Mouse (Mus musculus) T-helper 1 cell (primary cell): Measurements from ENCODE around the gene Dcdc2a.

ENCODE experiments used
- in situ Hi-C: fragments of 300-600 bp; cut with MboI, MseI; formaldehyde crosslinking; loops from one replicate; pipeline ENCODE4 v1.15.1; 2025; ENCODE audit warnings: high pct_unique_total_duplicates

Dcdc2a gene

DNA sequence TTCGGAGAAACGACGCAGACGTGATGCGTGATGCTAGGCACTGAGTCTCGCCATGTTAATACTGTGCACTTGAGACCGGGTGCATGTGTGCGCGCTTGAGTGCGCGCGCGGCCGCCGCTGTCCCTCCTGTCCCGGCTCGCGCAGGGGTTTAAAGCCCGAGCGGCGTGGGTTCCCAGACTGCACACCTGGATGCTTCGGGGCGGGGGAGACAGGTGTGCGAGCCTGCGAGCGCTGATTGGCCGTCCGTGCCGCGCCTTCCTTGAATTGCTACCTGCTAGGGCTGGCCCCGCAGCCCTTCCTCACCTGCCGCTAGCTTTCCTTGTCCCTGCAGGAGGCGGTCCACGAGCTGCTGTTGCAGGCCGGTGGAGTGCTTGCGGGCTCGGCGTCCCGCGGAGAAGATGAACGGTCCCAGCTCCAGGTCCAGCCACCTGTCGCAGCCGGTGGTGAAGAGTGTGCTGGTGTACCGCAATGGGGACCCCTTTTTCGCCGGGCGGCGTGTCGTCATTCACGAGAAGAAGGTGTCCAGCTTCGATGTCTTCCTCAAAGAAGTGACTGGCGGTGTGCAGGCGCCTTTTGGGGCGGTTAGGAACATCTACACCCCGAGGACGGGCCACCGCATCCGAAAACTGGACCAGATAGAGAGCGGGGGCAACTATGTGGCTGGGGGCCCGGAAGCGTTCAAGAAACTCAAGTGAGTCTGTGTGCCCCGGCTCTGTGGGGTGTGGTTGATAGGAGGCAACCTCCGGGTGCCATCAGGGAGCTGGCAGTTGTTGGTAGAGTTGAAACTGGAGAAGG is at the start of gene Dcdc2a:
Gene Dcdc2a (plus strand): TSS at position 132 of the 795 bp plus-strand sequence.
- in situ Hi-C loops: no loop called here

DNA sequence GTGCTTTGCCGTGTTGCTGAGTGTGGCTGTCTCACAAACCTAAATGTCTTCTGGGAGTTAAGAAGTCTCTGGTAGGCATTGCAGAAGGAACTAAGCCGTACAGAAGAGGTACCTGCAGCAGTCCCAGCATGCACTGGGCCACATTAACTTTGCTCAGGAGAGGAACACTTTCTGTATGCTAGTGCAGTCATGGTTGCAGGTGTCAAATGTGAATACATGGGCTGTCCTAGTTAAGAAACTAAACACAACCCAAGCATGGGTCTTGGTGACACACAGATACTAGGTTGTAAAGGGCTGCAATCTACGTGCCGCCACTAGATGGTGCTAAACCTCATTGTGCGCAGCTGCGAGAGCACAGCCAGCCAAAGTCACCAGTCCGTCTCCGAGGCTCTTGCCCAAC is 48.7 kb upstream of the Dcdc2a start:
- in situ Hi-C loops: loop anchor here (10.0 kb wide), 1 partner anchor 1402 kb away; no protein-coding TSS in a partner anchor

GRCm38 (mm10) chr13:25018316-25018715 is 37.5 kb upstream of the Dcdc2a start:
- in situ Hi-C loops: no loop called here

DNA sequence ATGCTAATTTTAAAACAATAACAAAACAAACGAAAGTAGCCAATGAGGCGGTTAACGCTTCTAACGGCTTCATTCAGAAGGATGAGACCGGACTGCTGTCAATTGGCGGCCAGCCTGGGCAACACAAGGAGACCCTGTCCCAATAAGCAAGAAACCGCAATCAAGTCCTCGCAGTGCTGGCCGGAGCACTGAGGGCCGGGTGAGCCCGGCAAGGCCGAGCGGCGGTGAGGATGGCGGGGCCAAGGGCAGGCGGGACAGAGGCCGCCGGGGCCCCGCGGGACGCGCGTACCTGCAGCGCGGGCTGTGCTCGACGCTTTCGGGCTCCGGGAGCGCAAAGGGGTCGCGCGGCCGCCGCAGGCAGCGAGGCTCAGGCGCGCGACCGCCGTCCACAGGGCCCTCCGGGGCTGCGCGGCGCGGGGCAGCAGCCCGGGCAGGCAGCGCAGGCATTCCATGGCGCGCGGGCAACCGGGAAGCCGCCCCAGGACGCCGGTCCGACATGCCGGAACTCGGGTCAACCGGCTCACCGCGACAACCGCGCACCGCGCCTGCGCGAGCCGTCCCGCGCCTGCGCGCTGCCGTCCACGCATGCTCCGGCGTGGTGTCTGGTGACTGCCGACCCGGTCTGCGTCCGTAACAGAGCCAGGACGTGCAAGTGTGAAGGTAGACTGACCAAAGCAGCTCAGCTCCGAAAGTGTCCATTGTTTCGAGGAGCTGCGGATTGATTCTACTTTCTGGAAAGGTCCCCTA is 35.8 kb upstream of the Dcdc2a start, which contains the start of gene Mrs2:
Gene Mrs2 (minus strand): TSS at position 587 of the 747 bp plus-strand sequence.
- in situ Hi-C loops: loop anchor here (5.0 kb wide), 1 partner anchor 102 kb away; no protein-coding TSS in a partner anchor

- in situ Hi-C loops: loop anchor here (5.0 kb wide), 1 partner anchor 102 kb away; no protein-coding TSS in a partner anchor
Observed at GRCm38 (mm10) chr13:25020540-25020892, 35.3 kb upstream of the Dcdc2a start.

DNA sequence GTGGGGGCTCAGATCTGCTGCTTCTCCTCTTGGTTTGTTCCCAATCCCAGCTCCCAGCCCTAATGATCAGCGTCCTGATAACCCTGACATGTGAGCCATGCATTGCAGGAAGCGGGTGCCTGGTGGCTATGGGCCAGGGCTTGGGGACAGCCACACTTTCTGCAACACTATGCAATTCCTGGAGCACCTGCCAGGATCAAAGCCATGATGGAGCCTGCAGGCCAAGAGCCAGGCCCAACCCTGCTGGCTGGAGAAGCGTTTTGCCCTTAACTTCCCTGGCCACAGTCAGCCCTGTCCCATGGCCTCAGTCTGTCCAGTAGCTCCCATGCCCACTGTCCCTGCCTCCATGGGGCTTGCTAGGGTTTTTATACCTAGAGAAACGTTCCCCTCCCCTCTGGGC is 33.4 kb upstream of the Dcdc2a start:
- in situ Hi-C loops: loop anchor here (5.0 kb wide), 1 partner anchor 100 kb away; no protein-coding TSS in a partner anchor

DNA sequence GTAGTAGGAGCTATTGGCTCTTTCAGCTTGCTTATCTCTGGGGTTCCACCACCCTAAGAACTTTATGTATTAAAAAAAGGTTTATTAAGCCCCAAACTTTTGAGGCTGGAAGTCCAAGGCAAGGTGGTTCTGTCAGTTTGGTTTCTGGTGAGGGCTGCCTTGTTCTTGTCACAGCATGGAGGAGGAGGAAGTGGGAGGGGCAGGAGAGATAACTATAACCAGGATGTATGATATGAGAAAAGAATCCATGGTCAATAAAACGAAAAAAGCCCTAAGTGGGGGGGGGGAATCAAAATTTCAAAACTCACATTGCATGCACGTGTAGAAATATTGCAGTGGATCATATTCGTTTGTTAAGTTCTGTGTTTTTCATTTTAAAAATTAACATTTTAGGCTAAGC is 32.7 kb upstream of the Dcdc2a start:
- in situ Hi-C loops: loop anchor here (5.0 kb wide), 1 partner anchor 99 kb away; no protein-coding TSS in a partner anchor

GRCm38 (mm10) chr13:25024655-25025054 is 31.1 kb upstream of the Dcdc2a start:
- in situ Hi-C loops: loop anchor here (5.0 kb wide), 1 partner anchor 98 kb away; no protein-coding TSS in a partner anchor

- in situ Hi-C loops: no loop called here
Observed at GRCm38 (mm10) chr13:25026409-25027113, 29.2 kb upstream of the Dcdc2a start.

- in situ Hi-C loops: no loop called here
Observed at GRCm38 (mm10) chr13:25027114-25027425, 28.7 kb upstream of the Dcdc2a start.

DNA sequence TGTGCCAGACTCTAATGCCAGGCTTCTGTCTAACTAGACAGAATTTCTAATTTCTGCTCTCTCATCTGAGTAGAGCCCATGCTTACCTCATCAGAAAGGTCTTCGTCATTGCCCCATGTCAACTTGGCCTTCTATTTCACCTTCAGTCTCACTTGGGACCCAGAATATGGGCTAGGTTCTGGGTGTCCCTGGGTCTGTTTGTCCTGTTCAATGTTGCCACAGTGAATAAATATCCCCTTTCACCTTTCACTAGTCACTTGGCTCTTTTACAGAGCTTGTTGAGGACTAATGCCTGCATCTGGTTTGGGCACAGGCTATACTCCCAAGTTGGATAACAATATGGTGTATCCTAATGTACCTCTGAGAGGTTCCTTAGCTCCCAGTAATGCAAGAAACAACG is 16.3 kb upstream of the Dcdc2a start:
- in situ Hi-C loops: no loop called here

DNA sequence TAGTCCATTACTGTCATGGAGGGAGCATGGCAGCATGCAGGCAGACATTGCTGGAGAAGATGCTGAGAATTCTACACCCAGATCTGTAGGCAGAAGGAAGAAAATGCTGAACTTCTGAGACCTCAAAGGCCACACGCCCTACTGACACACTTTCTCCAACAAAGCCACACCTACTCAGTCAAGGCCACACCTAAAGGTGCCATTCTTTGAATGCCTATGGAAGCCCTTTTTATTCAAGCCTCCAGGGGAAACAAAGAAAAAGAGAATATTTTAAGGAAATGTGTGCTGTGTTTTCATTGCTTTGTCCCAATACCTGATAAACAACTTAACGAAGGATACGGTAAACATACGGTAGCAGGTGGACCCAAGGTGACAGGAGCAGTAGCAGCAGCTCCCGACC is 3.1 kb upstream of the Dcdc2a start:
- in situ Hi-C loops: no loop called here

GRCm38 (mm10) chr13:25055111-25055554 is 671 bp upstream of the Dcdc2a start:
- in situ Hi-C loops: no loop called here

DNA sequence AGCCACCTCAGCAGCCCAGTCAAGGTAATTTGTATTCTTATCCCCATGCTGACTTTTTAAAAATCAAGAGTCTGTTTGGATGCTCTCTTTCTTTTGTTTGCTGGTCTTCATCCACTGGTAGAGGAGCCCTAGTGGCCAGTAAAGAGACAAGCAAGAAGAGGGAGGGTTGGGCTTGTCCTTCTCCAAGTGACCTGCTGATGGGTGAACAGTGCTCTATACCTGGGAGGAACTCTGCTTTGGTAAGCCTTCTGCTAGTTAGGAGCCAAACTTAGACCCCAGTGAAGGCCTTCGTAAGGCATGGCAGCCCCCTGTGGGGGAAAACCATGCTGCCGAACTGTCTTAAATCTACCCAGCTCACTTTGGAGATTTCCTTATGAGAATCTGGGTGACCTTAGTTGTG is 10.9 kb downstream of the Dcdc2a start:
- in situ Hi-C loops: no loop called here

- in situ Hi-C loops: no loop called here
Observed at GRCm38 (mm10) chr13:25067183-25067582, 11.4 kb downstream of the Dcdc2a start.

DNA sequence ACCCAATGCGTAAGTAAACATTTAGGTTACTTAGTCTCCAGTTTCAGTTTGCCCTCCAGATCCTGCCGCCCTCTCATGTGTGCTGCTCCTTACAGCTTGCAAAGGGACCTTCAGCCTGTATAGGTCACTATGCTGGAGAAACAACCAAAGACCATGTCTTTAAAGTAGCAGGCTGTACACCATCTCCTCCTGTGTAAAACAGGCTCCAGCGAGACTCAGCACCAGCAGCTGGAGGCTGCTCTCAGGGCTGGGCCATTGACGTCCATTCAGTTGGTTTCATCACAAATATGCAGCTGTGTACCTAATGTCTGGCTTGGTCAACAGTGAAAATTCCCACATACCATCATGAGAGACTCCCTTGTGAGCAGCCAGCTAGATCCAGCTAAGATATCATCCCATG is 14.0 kb downstream of the Dcdc2a start:
- in situ Hi-C loops: no loop called here

DNA sequence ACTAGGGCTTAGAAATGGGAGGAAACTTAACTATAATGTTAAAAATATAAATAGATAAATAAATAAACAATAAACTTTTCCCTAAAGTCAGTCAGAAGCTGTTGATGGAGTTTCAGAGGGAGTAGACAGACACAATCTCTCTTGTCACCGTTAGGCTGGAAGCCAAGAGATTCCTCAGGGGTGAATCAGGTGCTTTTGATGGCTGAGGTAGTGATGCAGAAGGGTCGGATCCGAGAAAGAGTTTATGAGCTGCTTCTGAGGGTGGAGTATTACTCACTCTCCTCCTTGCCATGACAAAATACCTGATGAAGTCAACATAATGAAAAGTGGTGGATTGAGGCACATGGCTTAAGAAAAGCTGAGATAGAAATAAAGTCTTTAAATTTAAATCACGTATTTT is 15.0 kb downstream of the Dcdc2a start:
- in situ Hi-C loops: no loop called here

DNA sequence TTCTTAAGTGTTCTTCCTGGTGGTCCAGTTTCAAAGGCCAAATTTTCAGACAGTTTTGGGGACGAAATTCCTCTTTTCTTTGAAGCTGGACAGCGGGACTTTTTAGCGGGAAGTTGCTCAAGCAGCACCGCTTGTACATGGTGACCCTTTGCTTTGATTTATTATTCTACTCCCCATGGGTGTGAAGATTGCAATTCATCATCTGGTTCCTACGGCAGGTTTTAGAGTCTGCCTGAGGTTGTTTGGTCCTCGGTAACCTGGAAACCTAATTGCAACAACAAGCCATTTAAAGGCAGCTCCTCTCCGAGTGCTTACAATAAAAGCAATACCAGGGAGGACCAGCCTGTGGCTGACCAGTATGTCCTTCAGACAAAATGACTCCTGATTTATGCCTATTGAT is 21.5 kb downstream of the Dcdc2a start:
- in situ Hi-C loops: no loop called here

DNA sequence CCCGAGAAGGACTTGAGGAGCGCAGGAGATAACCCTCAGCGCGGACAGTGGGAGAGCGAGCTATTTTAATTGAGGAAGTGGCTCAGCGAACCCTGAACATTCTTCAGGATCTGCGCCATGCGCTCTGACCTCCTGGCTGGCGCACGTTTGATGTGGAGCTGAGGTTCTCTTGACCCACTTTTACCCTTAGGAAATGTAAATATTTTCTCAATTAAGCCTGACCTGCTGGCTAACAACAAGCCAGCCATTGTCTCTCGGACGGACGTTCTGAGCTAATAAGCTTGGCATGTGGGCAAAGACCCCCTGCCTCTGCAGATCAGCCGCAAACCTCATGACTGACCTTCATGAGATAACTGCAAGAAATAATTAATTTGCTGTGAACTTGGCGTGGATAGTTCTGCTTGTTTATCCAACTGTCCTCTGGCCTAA is 27.4 kb downstream of the Dcdc2a start:
- in situ Hi-C loops: no loop called here

DNA sequence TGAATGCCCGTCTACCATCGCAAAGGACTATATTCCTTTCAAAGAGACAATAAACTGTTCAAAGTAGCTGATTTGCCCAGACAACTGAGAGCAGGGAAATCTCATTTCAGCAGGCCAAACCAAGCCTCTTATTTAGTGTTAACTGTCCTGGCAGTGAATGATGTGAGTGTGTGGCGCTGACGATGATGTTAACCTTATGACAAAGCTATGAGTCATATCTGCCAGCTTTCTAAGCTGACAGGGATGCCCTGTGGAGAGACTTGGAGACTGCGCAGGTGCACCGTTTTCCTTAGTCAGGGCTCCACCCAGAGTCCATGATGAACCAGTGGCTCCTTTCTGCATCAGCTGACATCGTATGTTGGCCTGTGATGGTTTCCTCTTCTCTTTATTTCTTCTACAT is 29.3 kb downstream of the Dcdc2a start:
- in situ Hi-C loops: no loop called here

- in situ Hi-C loops: no loop called here
Observed at GRCm38 (mm10) chr13:25091347-25091746, 35.5 kb downstream of the Dcdc2a start.

DNA sequence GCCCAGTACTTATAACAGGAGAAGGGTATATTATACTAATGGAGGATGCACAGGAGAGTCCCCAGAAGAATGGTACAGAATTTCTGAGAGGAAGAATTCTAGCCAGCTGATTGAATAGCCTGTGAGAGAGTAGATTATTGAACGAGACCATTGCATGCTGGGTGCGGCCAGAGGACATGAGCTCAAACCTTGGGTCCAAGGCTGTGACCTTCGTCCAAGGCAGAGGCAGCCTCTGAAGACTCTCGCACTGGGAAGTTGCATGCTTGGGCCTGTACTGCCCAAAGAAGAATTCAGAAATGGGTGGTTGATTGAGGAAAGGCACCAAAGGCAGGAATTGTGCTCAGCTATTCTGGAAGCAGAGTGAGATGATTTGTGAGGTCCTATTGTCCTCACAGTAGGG is 38.0 kb downstream of the Dcdc2a start:
- in situ Hi-C loops: no loop called here
